Mouse (Mus musculus) ES-Bruce4 (cell line): ENCODE measurements around the gene Btn1a1.

Experiments used
- CTCF ChIP-seq: IDR thresholded peaks from one replicate; pipeline ENCODE4 v1.8.1; 2011; ENCODE audit warnings: low read depth, low read length
- EP300 ChIP-seq: IDR thresholded peaks from 2 replicates; pipeline ENCODE4 v1.6.1; 2011; ENCODE audit warnings: low read depth, low read length; ENCODE audit not compliant: insufficient read depth

GRCm38 (mm10) chr13:23449235-23450095 lies 16.2 kb downstream of the Btn1a1 start:
- TF ChIP-seq CTCF (no peak), EP300 (no peak)
